Mouse (Mus musculus) left cerebral cortex, adult 2 months (tissue): Measurements from ENCODE around the gene Ttc28. TPM values are rescaled to one million over a fixed set of nuclear protein-coding genes. Genes with fewer than 3 reads are reported as not detected.
"Not testable (repeated sequence)": the region's sequence is repeated elsewhere in the genome, so short reads cannot be mapped to it uniquely, and the experiment has no call there.

Experiments
- DNase-seq, 2 experiments: peaks; one replicate each; pipeline ENCODE4 v3.0.0; 2021 to 2022; ENCODE audit warnings: low spot score in 2 of 2, mixed read lengths in 1 of 2; ENCODE audit errors: extremely low spot score in 1 of 2
- H3K27ac ChIP-seq: fragments of 200-600 bp; 2 replicates; pipeline ENCODE4 v1.8.1; 2022
- H3K4me3 ChIP-seq: fragments of 200-600 bp; 2 replicates; pipeline ENCODE4 v1.8.1; 2022
- CTCF ChIP-seq: fragments of 200-600 bp; IDR thresholded peaks from 2 replicates; pipeline ENCODE4 v1.8.1; 2022; ENCODE audit warnings: antibody characterized with exemption, mild to moderate bottlenecking, moderate library complexity
- intact Hi-C: fragments of 180-260 bp; cut with DNase I; formaldehyde crosslinking; loops from one replicate; pipeline ENCODE4 v1.15.1; 2025
- long read RNA-seq, 2 experiments: library from polyadenylated mRNA; stranded (forward); transcript quantifications; one replicate each; pipeline ENCODE4 v2.0.0; 2021; ENCODE audit warnings: borderline mapping rate in 2 of 2
- total RNA-seq, 2 experiments: library from RNA; stranded (reverse); gene quantifications; 2 replicates each; pipeline ENCODE4 v1.2.3; 2021

Gene Ttc28
- total RNA-seq: 10 to 100 TPM; 12.0 to 12.8 TPM
- long read RNA-seq, experiment 1, partial matches to known transcripts: 4 of 5 reads
- long read RNA-seq, experiment 1, other reads (novel, unspliced or antisense): 1 of 5 reads
- long read RNA-seq, experiment 2, partial matches to known transcripts: 1 of 6 reads
- long read RNA-seq, experiment 2, other reads (novel, unspliced or antisense): 5 of 6 reads

- peak within 1 kb of the TSS; percentile 80 for H3K27ac ChIP-seq
- intact Hi-C loops: no loop called here
Observed at GRCm38 (mm10) chr5:110879584-110880374, at the start of gene Ttc28. Gene Ttc28, plus strand, starts transcription at chr5:110879803.

DNA sequence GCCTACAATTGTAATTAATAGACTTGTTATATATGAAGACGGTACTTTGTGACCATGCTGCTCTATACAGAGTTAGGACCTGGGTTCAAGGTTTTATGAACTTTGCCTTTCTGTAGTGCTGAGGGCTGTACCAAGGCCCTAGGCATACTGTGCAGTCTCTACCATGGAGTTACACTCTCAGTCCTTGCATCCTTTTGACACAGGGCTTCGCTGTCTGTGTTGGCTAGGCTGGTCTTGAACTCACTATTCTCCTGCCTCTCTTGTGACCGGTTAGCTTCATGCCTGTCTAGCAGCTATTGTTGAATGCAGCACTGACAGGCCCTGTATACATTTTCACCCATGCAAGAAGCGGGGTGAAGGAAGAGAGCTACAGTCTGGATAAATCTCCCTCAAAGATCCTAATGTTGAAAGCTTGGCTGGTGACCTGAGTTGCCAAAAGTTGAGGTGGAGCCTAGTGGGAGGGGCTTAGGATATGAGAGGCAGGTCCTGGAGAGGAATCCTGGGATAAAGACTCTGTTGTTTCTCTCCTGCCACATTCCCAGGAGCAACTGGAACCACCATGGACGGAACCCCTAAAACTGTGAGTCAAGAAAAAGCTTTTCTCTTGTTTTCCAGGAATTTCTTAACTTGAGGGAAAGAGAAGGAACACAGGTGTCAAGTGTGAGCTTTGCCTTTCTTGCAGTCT lies 48.4 kb upstream of the Ttc28 start:
- intact Hi-C loops: no loop called here
- TF ChIP-seq CTCF: no peak
- Histone ChIP-seq H3K27ac (no peak overlapping the region), H3K4me3 (no peak overlapping the region)
- no peak for DNase-seq

More at GRCm38 (mm10) chr5:110879584-110880374, at the start of gene Ttc28:
- peak; percentile 89 for DNase-seq
- peak within 1 kb of the TSS; percentile 66 for H3K4me3 ChIP-seq
- no peak for TF ChIP-seq CTCF

DNA sequence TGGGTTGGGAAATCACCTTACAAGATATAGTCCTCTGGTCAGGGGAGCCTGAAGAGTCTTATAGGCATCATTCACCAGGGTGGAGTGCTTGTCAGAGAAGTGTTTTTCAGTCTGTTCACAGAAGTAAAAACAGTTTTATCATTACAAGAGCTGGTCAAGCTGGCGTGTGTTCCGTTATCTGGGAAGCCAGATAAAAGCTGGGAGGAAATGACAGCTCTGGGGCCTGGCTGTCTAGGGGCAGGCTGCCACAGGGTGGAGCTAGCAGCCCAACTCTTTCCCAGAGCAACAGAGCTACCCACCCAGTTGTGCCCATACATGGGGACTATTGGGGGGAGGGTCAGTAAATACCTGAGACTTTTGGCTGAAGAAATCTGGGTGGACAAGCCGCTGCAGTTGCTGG lies 43.6 kb upstream of the Ttc28 start:
- peak; percentile 68 for TF ChIP-seq CTCF
- DNase-seq: peak; percentile 37 to 40
- intact Hi-C loops: loop anchor here (2.0 to 5.0 kb wide), 3 partner anchors 371 to 496 kb away; partner anchors contain the start of gene Pitpnb
- no peak overlapping the region for H3K27ac ChIP-seq
- H3K4me3 ChIP-seq: no peak overlapping the region

GRCm38 (mm10) chr5:110838016-110838415 lies 41.6 kb upstream of the Ttc28 start:
- DNase-seq, H3K4me3 ChIP-seq, H3K27ac ChIP-seq: not testable (repeated sequence)
- intact Hi-C loops: loop anchor here (5.0 kb wide), 2 partner anchors 369 to 494 kb away; partner anchors contain the start of gene Pitpnb

GRCm38 (mm10) chr5:110839038-110839677 lies 40.4 kb upstream of the Ttc28 start:
- Histone ChIP-seq H3K27ac (peak overlapping the region; percentile 93), H3K4me3 (peak overlapping the region; percentile 57)
- TF ChIP-seq CTCF: no peak
- intact Hi-C loops: loop anchor here (1.0 to 5.0 kb wide), 3 partner anchors 84 to 493 kb away; partner anchors contain the start of gene Pitpnb
- no peak for DNase-seq

GRCm38 (mm10) chr5:110839678-110840365 lies 39.8 kb upstream of the Ttc28 start, which contains the start of the genes Hscb and Chek2:
Gene Hscb, minus strand, starts transcription at chr5:110839777.
Gene Chek2, plus strand, starts transcription at chr5:110839979.
- TF ChIP-seq CTCF: peak; percentile 35
- intact Hi-C loops: loop anchor here (1.0 to 5.0 kb wide), 3 partner anchors 83 to 492 kb away; partner anchors contain the start of gene Pitpnb
- Histone ChIP-seq H3K27ac (peak within 1 kb of the TSS; percentile 93), H3K4me3 (peak within 1 kb of the TSS; percentile 57)
- DNase-seq: peak; percentile 97

- DNase-seq: no peak
- Histone ChIP-seq H3K4me3 (peak overlapping the region; percentile 57), H3K27ac (no peak overlapping the region)
- peak; percentile 59 for TF ChIP-seq CTCF
- intact Hi-C loops: no loop called here
Observed at GRCm38 (mm10) chr5:110840465-110840864, 39.1 kb upstream of the Ttc28 start.

DNA sequence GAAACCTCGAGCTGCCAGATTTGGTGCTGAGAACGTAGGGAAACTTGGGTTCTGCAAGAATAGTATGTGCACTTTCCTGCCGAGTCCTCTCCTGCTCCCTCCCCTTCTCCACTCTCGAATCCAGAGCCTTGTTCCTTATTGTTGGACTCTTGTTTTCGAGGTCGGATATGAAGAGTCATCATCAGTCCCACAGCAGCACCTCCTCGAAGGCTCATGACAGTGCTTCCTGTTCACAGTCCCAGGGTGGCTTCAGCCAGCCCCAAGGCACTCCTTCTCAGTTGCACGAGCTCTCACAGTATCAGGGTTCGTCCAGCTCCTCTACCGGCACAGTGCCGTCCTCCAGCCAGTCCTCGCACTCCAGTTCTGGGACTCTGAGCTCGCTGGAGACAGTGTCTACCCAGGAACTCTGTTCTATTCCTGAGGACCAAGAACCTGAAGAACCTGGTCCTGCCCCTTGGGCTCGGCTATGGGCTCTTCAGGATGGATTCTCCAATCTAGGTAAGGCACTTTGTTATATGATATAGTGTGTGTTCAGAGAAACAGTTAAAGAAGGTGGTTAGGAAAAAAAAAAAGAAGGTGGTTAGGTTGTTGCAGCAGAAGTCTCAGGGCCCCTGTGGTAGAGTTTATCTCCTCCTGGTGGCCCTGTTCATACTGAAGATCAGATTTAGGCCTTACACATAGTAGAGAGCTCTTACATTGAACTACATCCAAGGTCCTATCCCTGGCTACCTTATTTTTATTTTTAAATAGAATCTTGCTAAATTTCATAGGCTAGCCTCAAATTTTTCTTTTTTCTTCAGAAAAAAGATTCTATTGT lies 38.3 kb upstream of the Ttc28 start:
- no peak overlapping the region for H3K4me3 ChIP-seq
- no peak for TF ChIP-seq CTCF
- intact Hi-C loops: no loop called here
- no peak overlapping the region for H3K27ac ChIP-seq
- DNase-seq: no peak

GRCm38 (mm10) chr5:110852990-110853389 lies 26.6 kb upstream of the Ttc28 start:
- Histone ChIP-seq H3K27ac (no peak overlapping the region), H3K4me3 (no peak overlapping the region)
- TF ChIP-seq CTCF: peak; percentile 16
- intact Hi-C loops: no loop called here
- no peak for DNase-seq

GRCm38 (mm10) chr5:110857091-110857490 lies 22.5 kb upstream of the Ttc28 start:
- no peak overlapping the region for H3K27ac ChIP-seq
- DNase-seq: no peak
- no peak overlapping the region for H3K4me3 ChIP-seq
- intact Hi-C loops: loop anchor here (5.0 kb wide), 1 partner anchor 60 kb away; no protein-coding TSS in a partner anchor
- TF ChIP-seq CTCF: no peak
